Mouse (Mus musculus) heart, embryonic 15.5 days (tissue): ENCODE measurements around the gene Cr1l. TPM values are rescaled to one million over a fixed set of nuclear protein-coding genes. Genes with fewer than 3 reads are reported as not detected.

Experiments used
- ATAC-seq: fragments of 200-750 bp; cut with Nextera tagmentation; replicated peaks from 2 replicates; pipeline ENCODE4 v1.8.0; 2017; ENCODE audit warnings: low read depth, moderate TSS enrichment; ENCODE audit not compliant: insufficient number of reproducible peaks, insufficient read depth, low FRiP score
- H3K27ac ChIP-seq: fragments of 300-500 bp; sonication (generic); 2 replicates; pipeline ENCODE4 v1.5.1; 2015; ENCODE audit warnings: mild to moderate bottlenecking, inconsistent platforms
- H3K27me3 ChIP-seq: fragments of 300-500 bp; sonication (generic); 2 replicates; pipeline ENCODE4 v1.6.1; 2015; ENCODE audit warnings: inconsistent platforms
- H3K36me3 ChIP-seq: fragments of 300-500 bp; sonication (generic); 2 replicates; pipeline ENCODE4 v1.6.1; 2015; ENCODE audit warnings: mild to moderate bottlenecking, inconsistent platforms
- H3K4me1 ChIP-seq: fragments of 300-500 bp; sonication (generic); replicated peaks from 2 replicates; pipeline ENCODE4 v1.6.1; 2015; ENCODE audit warnings: inconsistent platforms
- H3K4me2 ChIP-seq: fragments of 300-500 bp; sonication (generic); 2 replicates; pipeline ENCODE4 v1.6.1; 2015; ENCODE audit warnings: inconsistent platforms, mild to moderate bottlenecking, moderate library complexity
- H3K4me3 ChIP-seq: fragments of 300-500 bp; sonication (generic); 2 replicates; pipeline ENCODE4 v1.5.1; 2015; ENCODE audit warnings: mild to moderate bottlenecking, inconsistent platforms
- H3K9ac ChIP-seq: fragments of 300-500 bp; sonication (generic); 2 replicates; pipeline ENCODE4 v1.6.1; 2015; ENCODE audit warnings: mild to moderate bottlenecking, inconsistent platforms
- H3K9me3 ChIP-seq: fragments of 300-500 bp; sonication (generic); replicated peaks from 2 replicates; pipeline ENCODE4 v1.6.1; 2016; ENCODE audit warnings: inconsistent platforms
- WGBS: fragments of 180-500 bp; shearing (Covaris S2); methylation state at CpG from one replicate; pipeline ENCODE4 v1.1.7; 2015; ENCODE audit warnings: mixed read lengths; 5-methylcytosine and 5-hydroxymethylcytosine counted together
- polyA plus RNA-seq: library from polyadenylated mRNA; unstranded; fragments of >200 nt; fragmentation: Nextera tagmentation; extraction: Ambion mirVana; gene quantifications from 2 replicates; pipeline ENCODE4 v1.2.1, GENCODE M21; 2015

The Cr1l gene
- polyA plus RNA-seq, 1 experiment from 2014 or later: 57.0 TPM

DNA sequence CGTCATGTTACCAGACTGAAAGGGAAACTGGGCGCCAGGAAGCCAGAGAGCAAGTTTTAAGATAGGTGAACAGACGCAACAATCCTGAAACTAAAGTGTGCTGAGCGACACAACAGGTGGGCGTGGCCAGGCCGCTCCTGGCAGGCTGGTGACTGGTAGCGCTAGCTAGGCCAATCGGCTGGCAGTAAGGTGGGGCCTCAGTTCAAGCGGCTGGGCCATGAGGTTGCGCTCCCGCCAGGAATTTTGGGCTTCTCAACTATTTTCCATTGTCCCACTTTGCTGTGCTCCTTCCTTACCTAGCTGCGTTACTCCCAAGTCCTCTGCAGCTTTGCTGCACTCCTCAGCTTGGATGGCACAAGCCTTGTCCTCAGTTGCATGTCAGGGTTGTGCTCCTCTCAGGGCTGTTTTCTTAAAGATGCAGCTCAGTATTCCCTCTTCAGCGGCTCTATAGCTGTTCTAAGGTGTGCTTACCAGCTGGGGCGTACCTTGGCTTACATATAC, 39.1 kb downstream of the Cr1l start, which contains the start of gene Cd46:
TSS of gene Cd46 (minus strand) at position 30 of the 501 bp plus-strand sequence.
- peak; percentile 95 for ATAC-seq
- H3K4me2 ChIP-seq: peak within 1 kb of the TSS; percentile 77
- peak within 1 kb of the TSS; percentile 65 for H3K27ac ChIP-seq
- peaks cover 7% of the 10 kb centered on the region; the same call in 1 of the 2 replicates for H3K4me1 ChIP-seq
- H3K9me3 ChIP-seq: no peaks in the 10 kb centered on the region
- H3K9ac ChIP-seq: peak within 1 kb of the TSS; percentile 46
- H3K4me3 ChIP-seq: peak within 1 kb of the TSS; percentile 57
- no peaks in the 10 kb centered on the region for H3K27me3 ChIP-seq
- WGBS: 2% methylated on average over 14 of the region's 14 CpGs
- peaks cover 6% of the 10 kb centered on the region; the same call in 1 of the 2 replicates for H3K36me3 ChIP-seq

DNA sequence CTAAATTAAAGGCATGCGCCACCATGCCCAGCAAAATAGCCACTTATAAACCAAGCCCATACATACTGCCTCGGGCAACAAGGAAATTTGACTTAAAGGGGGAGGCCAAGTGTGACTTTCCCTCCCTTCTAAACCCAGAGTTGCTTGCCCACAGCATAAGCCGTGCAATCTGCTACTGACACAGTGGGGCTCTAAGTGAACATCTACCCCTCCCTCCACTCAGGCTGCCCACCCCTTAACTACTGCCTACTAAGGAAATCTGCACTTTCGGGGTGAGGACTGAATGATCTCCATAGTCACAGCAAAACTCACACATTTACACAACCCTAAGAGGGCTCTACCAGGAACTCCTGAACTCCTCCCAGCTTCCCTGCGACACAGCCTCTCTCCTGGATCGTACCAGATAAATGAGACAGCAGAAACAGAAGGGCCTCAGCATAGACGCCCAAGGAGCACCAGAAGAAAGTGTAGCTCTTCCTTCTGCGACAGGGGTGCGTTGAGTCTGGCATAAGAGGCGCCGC, 39.6 kb downstream of the Cr1l start:
- H3K9ac ChIP-seq: peak overlapping the region; percentile 46
- H3K4me2 ChIP-seq: peak overlapping the region; percentile 77
- H3K4me3 ChIP-seq: peak overlapping the region; percentile 57
- ATAC-seq: peak; percentile 31
- 15% methylated on average over 11 of the region's 11 CpGs for WGBS
- peak overlapping the region; percentile 65 for H3K27ac ChIP-seq
- no peaks in the 10 kb centered on the region for H3K9me3 ChIP-seq
- H3K36me3 ChIP-seq: peaks cover 10% of the 10 kb centered on the region; the same call in 1 of the 2 replicates
- no peaks in the 10 kb centered on the region for H3K27me3 ChIP-seq
- peaks cover 7% of the 10 kb centered on the region; the same call in 1 of the 2 replicates for H3K4me1 ChIP-seq

DNA sequence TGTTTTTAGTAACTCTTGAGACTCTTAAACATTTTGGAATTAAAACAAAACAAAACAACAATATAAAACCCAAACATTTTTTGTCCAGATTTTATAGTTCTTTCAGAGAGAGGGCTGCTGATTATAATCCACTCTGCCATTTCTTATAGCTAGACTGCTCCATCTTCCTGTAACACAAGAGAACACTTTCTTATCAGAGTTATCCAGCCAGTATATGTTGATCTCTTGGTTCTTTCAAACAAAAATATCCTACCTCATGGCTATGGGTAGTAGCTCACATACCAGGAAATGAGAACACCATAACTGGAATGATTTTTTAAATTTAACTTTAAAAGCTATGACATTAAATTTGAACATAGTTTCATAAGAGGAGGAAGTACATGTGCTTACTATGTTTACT, 49.2 kb downstream of the Cr1l start:
- H3K4me3 ChIP-seq: no peak overlapping the region
- no peaks in the 10 kb centered on the region for H3K9me3 ChIP-seq
- ATAC-seq: no peak
- no peak overlapping the region for H3K27ac ChIP-seq
- no peak overlapping the region for H3K9ac ChIP-seq
- H3K4me1 ChIP-seq: no peaks in the 10 kb centered on the region
- no peaks in the 10 kb centered on the region for H3K27me3 ChIP-seq
- H3K36me3 ChIP-seq: peaks cover 3% of the 10 kb centered on the region; the same call in 1 of the 2 replicates
- H3K4me2 ChIP-seq: no peak overlapping the region

Other genes starting within 250 kb of the Cr1l start
- 111 and 116 TPM in 2 replicates for gene Cd34, start 192.8 kb downstream of the Cr1l start, polyA plus RNA-seq
- gene Cd46, start 39.3 kb downstream of the Cr1l start, polyA plus RNA-seq: 0.62 and 0.96 TPM in 2 replicates
- gene Cr2, start 45.1 kb upstream of the Cr1l start, polyA plus RNA-seq: 0.09 and 0.22 TPM in 2 replicates